Mouse (Mus musculus): Measurements from ENCODE around the gene Abl1.

The Abl1 gene

DNA sequence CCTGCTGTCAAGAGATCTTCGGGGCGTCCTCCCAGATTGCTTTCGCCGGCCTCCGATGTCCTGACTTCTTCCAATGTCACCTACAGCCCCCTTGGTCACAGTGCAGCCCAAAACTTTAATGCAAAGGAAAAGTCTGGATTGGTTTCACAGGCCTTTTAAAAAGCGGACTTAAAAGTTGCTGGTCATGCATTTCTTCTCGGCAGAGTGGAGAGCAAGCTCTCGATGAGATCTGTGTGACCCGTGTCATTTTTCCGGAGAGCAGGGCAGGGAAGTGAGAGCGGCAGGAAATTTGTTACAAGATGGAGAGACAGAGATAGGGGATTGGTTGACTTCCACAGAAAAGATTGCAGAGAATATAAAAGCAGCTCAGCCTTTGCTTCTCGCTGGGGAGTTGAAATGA lies 869 bp downstream of the Abl1 start:
- DNase-seq (ENCODE audit: low spot score in 2 of 2) = no peak

DNA sequence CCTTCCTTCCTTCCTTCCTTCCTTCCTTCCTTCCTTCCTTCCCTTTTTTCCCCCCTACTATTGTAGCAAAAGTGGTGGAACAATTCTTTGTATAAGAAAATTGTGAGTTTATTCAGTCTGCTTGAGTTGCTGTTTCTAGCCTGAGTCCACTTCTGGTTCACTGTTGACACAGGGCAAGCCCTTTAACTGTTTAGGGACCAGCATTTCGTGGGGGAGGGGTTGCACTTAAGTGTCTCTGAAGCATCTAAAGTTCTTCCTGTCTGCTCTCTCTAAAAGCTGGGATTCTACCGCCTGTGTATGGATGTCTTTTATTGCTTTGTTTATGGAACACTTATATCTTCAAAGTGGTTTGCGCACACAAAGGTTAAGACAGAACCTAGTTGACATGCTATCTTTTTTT lies 1.9 kb downstream of the Abl1 start:
- DNase-seq (ENCODE audit: low spot score in 2 of 2) = no peak

DNA sequence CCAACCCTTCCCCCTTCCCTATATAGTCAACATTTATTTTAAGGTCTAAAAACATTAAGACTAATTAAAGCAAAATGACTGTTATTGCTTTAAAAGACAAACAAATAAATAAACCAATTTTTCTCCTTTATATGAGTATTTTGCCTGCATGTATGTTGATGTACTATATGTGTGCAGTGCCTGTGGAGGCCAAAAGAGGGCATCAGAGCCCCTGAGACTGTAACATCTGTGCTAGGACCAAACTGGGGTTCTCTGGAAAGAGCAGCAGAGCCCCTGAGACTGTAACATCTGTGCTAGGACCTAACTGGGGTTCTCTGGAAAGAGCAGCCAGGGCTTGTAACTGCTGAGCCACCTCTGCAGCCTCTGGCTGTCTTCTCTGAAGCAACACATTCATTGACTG lies 10.0 kb downstream of the Abl1 start:
- DNase-seq (ENCODE audit: low spot score in 2 of 2) = no peak

DNA sequence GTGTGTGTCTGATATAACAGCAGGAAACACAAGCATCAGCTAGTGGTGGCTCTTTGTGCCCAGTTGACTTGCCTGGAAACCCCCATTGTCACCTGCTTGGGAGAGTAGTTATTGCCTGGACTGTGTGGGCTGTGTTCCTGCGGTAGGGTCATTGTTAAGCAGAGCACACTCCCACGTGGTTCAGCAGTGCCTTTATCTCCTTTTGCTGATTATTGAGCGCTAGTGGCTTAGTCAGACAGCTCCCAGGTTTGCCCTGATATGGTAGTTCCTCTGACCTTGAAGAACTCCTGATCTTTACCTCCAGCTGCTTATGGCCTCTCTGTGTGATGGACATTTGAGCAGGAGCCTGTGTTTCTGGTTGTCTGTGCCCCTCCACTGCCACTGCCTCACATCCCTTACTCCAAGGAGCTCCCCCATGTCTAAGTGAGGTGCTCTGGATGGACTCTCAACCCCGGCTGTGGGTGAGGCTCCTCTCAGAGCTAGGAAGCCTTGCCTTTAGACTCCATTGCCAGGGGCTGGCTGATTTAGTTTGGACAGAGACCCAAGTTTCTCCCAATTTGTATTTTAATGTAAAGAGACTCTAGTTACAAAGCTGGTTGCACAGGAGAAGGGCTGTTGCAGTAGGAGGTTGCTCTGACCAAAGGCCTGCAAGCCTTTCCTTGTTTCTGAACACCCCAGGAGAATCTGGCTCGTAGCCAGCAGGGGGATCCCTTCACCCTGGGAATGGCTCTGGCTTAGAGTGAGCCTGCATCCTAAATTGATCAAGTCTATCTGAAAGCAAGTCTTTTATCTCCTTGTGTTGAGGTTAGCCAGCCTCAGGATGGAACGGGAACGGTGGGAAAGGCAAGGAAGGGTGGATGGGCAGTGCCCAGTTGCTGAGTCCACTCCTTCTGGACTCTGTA lies 12.6 kb downstream of the Abl1 start:
- DNase-seq (ENCODE audit: low spot score in 2 of 2) = no peak

DNA sequence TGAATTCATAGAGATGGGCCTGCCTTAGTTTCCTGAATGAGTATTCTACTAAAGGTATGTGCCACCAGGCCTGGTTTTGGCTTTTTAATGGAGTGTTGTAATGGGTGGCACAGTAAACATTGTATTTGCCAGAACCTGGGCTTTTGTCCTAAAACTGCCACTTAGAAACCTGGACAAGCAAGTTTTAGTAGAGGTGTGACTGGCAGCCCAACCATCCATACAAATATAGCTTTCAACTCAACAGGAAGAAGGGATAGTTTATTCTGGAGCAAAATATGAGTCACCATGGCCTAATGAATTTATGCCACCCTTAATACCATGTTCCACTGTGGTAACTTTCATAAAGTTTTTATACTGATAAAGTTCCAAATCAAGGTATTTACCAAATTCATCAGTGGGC lies 15.1 kb downstream of the Abl1 start:
- no peak for DNase-seq (ENCODE audit: low spot score in 2 of 2)

DNA sequence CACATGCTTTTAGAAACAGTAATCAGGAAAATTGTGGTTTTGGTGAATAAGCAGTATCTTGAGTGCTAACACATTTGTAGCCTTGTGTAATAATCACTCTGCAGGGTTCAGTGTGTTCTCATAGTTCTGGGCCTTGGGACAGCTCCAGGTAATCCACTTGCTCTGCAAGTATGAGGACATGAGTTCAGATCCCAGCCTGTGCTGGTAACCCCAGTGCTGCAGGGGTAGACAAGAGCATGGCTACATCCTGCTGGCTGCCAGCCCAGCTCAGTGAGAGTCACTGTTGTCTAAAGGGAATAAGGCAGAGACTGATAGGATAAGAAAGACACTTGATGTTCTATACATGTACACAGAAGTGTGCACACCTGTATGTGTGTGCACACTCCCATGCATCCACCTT lies 17.7 kb downstream of the Abl1 start:
- no peak for DNase-seq (ENCODE audit: low spot score in 2 of 2)

DNA sequence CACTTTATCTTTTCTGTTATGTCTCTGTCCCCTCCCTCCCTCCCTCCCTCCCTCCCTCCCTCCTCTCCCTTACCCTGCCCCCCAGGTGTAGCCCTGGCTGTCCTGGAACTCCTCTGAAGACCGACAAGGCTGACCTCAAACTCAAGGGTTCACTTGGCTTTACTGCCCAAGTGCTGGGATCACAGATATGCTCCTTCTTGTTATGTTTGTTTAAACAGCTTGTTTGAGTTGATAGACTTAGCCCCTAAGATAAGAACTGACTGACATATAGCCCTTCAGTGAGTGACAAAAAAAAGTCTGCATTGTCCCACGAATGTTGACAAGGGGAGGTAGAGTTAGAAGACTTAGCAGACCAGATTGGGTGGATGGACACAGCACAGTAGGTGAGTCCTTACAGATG lies 18.4 kb downstream of the Abl1 start:
- DNase-seq (ENCODE audit: low spot score in 2 of 2) = no peak

DNA sequence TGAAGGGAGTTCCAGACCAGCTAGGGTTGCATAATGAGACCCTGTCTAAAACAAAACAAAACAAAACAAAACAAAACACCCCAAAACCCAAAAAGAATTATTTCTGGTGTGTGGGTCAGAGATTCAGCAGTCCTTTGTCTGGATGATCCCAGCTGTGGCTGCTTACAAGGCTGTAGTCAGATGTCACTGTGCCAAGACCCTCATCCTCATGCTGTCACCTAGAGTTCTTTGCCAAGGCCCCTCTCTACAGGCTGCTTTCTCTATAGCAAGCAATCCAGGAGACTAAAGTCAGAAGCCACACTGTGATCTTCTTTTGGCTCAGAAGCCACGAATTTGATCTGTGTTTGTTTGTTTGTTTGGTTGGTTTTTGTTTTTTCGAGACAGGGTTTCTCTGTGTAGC lies 24.5 kb downstream of the Abl1 start:
- DNase-seq (ENCODE audit: low spot score in 2 of 2) = no peak

DNA sequence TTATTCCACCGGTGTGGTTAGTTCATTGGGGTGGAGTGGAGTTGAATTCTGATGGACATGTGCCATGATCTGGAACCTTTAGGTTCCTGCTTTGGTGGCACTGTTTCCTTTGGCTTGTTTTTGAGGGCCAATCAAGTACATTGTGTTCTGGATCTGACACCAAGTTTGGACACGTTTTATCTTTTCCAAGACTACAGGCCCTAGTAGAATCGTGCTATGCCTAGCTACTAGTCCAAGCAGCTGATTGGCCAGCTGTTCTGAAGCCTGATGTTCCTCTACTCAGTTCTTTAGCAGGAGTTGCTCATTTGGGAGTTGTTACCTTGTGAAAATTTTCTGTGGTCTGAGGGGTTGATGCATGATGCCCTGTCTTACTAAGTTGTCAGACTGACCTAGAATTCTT lies 25.6 kb downstream of the Abl1 start:
- no peak for DNase-seq (ENCODE audit: low spot score in 2 of 2)

DNA sequence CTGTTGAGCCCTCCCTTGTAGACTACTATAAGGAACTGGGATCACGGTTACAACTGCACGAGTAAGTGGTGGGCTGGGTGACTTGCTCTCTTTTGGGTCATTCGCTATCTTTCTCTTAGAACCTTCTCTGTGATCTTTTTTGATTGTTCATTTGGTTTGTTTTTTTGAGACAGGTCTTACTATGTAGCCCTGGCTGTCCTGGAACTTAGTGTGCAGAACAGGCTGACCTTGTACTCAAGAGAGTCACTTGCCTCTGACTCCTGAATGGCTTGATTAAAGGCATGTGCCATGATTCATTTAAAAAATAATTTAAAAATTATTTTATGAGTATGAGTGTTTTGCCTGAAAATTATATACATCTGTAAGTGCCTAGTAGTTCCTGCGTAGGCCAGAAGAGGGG lies 26.6 kb downstream of the Abl1 start:
- DNase-seq (ENCODE audit: low spot score in 2 of 2) = no peak

DNA sequence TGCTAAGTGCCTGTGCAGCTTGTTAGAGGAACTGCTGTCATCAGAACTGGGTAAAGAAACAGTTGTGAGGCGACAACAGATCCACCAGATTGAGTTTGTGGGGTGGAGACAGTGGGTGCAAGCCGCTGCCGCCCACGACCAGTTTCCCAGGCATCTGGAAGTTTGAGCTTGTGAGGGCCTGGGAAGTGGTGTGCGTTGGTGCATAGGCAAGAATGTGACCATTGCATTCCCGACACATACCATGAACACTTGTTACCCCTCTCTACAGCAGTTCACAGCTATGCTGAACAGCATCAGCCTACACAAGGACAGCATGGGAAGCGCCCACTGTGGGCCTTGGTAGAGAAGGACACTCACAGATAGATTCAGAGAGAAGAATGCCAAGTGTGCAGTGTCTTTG lies 27.8 kb downstream of the Abl1 start:
- DNase-seq (ENCODE audit: low spot score in 2 of 2) = peak; percentile 71 to 78

DNA sequence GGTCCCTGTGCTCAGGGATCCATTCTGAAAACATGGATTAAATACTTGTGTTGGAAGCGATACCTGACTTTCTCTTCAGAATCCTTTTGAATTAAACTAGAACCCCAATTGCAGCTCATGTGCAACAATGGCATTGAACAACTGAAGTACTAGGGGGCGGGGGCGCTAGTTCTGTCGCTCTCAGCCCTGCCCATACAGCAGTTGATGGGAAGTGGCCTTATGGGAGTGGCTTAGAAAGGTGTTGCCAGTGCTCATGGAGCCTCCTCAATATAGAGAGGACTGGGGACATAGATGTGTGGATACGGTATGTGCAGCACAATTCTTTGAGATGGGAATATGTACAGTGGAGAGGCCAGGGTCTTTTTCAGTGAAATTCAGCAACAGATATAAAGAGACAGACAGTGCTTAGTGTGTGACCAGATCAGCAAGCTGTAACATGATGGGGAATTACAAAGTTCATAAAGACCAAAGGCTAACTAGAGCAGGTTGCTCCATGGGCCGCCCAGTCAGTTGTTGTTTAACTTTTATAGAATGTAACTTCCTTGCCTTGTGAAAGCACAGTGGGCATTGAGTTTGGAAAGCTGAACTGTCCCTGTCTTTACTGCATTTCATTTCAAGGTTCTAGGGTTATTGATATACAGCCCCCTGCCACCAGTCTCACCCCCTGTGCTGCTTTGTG lies 31.2 kb downstream of the Abl1 start:
- no peak for DNase-seq (ENCODE audit: low spot score in 2 of 2)

DNA sequence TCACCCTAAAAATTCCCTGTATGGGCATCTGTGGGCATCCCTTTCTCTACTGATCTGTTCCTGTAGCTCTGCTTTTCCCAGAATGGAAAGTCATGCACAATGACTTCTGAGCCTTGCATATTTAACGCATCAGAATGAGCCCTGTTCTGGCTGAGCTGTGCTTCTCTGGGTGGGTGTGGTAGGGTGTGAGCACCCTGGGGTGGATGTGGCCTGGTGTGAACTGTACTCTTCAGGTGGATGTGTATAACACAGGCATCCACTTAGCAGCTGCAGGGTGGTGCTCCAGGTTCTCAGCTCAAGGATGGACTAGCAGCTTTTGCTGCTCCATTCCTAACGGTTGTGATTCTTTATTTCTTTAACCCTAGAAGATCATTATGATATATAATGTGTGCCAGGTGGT lies 31.8 kb downstream of the Abl1 start:
- DNase-seq (ENCODE audit: low spot score in 2 of 2) = no peak

DNA sequence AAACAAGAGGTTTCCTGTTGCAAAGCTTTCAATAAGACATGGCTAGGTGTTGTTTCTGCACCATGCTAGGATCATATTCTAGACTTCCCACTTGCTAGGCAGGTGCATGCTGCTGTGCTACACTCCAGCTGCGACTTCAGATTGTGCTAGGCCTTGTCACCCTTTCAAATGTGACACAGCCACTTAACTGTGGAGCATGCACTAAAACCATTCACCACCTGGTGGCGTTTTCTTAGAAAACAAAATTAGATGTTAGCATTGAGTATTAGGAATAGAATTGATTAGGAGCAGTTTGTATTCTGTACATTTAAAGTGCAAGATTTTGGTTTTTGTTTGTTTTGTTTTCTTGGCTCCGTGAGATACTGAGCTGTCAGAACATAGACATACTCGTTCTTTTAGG lies 32.6 kb downstream of the Abl1 start:
- DNase-seq (ENCODE audit: low spot score in 2 of 2) = no peak

DNA sequence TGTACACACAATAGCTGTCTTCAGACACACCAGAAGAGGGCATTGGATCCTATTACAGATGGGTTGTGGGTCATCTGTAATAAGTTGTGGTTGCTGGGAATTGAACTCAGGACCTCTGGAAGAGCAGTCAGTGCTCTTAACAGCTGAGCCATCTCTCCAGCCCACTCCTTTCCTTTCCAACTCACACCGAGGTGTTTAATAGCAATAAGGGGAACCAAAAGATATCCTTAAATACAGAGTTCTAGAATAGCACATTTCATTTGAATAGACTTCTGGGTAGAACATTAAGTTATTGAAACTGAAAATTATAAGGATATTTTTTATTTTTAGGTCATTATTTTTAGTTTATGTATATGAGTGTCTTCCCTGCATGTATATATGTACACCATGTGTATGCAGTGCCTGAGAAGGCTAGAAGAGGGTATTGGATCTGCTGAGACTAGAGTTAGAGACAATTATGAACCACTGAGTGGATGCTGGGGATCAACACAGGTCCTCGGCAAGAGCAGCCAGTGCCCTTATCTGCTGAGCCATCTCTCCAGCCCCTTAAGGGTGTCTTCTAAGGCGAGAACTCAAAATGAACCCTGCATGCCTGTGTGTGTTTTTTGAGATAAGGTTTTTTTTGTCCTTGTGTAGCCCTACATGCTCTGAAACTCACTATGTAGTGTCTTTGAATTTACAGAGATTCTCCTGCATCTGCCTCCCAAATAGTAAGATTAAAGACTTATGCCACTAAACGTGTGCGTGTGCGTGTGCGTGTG lies 36.7 kb downstream of the Abl1 start:
- no peak for DNase-seq (ENCODE audit: low spot score in 2 of 2)

DNA sequence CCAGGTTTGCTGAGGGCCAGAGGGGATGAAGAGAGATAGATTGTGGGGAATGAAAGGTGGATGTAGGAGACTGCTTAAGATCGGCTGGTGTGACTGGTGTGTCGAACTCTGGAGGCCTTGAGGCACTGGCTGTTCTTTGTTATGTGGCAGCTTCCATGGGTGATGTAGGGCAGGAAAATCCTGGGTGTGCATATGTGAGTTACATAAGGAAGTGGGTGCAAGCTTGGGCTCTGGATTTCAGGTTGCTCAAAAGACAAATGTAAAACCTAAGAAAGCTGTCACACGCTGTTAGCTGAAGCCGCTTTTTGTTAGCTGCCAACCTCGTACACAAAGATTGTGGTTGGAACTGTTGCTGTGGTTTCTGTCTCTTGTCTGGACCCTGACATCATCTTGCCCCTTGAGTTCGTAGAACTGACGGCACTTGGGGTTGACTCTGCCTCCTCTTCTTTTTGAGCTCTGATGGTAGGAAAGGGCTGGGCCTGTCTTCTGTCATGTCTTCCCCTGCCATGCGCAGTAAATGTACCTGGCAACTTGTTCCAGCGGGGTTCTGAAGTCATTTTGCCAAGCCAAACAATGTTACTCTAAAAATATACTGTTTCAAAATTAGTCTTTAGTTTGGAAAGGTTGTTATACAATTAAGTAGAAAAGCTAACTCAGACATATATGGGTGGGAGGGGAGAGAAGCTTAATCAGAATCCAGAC lies 39.6 kb downstream of the Abl1 start:
- peak; percentile 34 to 48 for DNase-seq (ENCODE audit: low spot score in 2 of 2)

DNA sequence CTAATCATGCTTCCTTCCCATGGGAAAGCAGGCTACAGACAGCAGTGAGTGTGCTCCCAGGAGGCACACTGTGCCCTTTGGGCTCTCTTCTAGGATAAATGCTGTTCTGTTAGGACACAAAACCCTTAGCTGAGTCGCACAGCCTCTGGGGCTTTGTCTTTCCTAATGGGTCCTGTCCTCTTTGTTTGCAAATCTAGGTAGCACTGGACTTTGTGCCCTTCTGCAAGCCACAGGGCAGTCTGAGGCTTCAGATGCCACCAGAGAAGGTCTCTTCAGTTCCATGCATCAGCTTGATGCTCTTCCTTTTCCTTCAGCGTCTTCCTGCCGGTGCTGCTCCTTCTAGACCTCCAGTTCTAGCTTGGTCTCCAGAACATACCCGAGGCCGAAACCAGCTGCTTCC lies 42.5 kb downstream of the Abl1 start:
- DNase-seq (ENCODE audit: low spot score in 2 of 2) = no peak

DNA sequence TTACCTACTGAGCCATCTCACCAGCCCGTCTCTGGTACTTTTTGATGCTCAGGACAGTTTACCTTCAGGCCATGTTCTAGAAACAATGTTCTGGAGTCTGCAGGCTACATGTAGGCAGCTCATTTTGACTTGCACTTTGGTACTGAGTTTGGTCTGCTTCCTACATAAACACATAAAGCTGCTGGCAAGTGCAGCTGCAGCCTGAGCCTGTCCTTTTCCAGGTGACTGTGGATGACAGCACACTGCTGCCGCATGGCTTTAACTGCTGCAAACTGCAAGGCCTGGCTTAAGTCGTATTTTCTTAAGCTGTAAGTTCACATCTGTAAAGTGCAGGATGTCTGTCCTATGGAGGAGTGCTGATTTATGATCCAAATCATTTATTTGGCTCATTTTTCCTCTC lies 44.3 kb downstream of the Abl1 start:
- DNase-seq (ENCODE audit: low spot score in 2 of 2) = no peak

DNA sequence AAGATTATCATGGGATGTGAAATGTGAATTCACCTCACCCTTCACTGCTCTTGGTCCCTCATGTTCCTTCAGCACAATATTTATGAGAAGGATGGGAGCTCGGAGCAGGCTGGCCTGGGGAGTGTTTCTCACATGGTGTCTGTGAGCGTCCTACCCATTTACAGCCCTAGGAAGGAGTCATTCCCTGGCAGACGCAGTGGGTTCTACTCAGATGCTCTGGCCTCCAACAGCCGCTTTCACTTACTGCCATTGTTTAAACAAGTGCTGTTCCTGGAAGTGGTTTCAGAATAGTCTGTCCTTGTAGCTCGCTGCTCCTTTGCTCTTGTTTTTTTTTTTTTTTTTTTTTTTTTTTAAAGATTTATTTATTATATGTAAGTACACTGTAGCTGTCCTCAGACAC lies 45.4 kb downstream of the Abl1 start:
- DNase-seq (ENCODE audit: low spot score in 2 of 2) = no peak

DNA sequence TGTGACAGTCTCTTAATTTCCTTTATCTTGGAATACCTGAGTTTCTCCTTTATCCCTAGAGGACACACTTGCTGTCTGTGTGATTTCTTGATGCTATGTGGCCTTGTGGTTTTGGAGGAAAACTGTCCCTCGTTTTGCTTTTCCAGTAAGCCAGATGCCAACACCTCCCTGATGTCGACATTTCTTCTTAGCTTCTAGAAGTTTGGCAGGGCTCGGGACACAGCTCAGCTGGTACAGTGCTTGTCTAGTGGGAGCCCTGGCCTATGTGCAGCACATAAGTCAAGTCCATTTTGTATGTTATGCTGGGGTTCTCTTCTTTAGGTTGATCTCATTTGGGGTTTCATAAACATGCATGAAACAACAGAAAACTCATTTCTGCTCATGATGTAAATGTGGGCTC lies 50.9 kb downstream of the Abl1 start:
- no peak for DNase-seq (ENCODE audit: low spot score in 2 of 2)

DNA sequence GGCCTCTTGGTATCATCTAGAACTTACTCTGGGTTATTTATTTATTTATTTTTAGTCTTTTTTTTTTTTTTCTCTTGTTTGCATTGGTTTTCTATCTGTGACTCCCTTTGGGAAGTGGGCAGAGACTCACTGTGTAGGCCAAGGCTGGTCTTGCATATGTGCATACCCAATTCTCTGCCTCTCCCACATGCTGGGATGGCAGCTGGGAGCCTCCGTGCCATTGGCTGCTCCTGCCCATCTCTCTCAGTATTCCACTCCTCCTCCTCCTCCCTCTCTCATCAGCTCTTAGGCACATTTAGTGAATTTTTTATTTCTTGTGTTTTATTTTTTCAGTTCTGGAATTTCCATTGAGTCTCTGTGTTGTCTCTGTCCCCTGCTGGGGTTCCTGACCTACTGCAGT lies 53.6 kb downstream of the Abl1 start:
- no peak for DNase-seq (ENCODE audit: low spot score in 2 of 2)

DNA sequence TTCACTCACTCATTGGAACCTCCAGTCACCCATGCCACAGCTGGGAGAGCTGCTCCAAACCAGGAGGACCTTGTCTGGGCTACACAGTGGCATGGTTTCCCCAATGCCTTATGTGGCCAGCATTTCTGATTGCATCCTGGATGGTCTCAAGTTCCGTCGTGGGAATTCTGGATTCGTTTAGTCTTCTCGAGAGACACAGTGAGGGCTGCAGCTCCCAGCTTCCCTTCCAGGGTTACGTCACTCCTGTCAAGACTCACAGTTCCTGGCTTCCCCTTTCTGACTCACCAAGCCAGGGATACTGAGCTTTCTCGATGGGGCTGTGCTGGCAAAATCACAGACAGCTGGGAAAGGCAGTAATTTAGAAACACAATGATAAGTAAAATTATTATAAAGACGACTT lies 54.0 kb downstream of the Abl1 start:
- no peak for DNase-seq (ENCODE audit: low spot score in 2 of 2)

Data from right cerebral cortex, adult 2 months (tissue).